Mouse (Mus musculus): Measurements from ENCODE around the gene Trim8.
A peak's percentile ranks its signal among the peaks of the same experiment; 100 is the strongest.

Trim8 gene

GRCm38 (mm10) chr19:46552496-46552895 lies 51.0 kb downstream of the Trim8 start:
- DNase-seq (ENCODE audit: low spot score in 2 of 2): no peak

GRCm38 (mm10) chr19:46553541-46553955 lies 52.0 kb downstream of the Trim8 start:
- DNase-seq (ENCODE audit: low spot score in 2 of 2): peak in 1 of 2 experiments; percentile 45

- no peak for DNase-seq (ENCODE audit: low spot score in 2 of 2)
Measured at GRCm38 (mm10) chr19:46558009-46558408, 56.5 kb downstream of the Trim8 start.

GRCm38 (mm10) chr19:46558631-46559030 lies 57.1 kb downstream of the Trim8 start:
- DNase-seq (ENCODE audit: low spot score in 2 of 2): no peak

GRCm38 (mm10) chr19:46562132-46562531 lies 60.6 kb downstream of the Trim8 start:
- DNase-seq (ENCODE audit: low spot score in 2 of 2): peak; percentile 33 to 36

- no peak for DNase-seq (ENCODE audit: low spot score in 2 of 2)
Measured at GRCm38 (mm10) chr19:46562581-46563515, 61.3 kb downstream of the Trim8 start.

- no peak for DNase-seq (ENCODE audit: low spot score in 2 of 2)
Measured at GRCm38 (mm10) chr19:46563603-46564002, 62.1 kb downstream of the Trim8 start.

GRCm38 (mm10) chr19:46564043-46564462 lies 62.6 kb downstream of the Trim8 start:
- no peak for DNase-seq (ENCODE audit: low spot score in 2 of 2)

Measured in right cerebral cortex, adult 2 months (tissue).